Mouse (Mus musculus) olfactory bulb, adult 2 months (tissue): Measurements from ENCODE around the gene Ankrd28.

Source experiments
- CTCF ChIP-seq: fragments of 200-500 bp; IDR thresholded peaks from 2 replicates; pipeline ENCODE4 v1.5.1; 2012; ENCODE audit warnings: low read depth, mild to moderate bottlenecking, low read length, moderate library complexity; ENCODE audit not compliant: insufficient read depth
- POLR2A ChIP-seq: fragments of 200-500 bp; IDR thresholded peaks from 2 replicates; pipeline ENCODE4 v1.6.1; 2012; ENCODE audit warnings: mild to moderate bottlenecking, low read depth, low read length, moderate library complexity; ENCODE audit not compliant: insufficient read depth

DNA sequence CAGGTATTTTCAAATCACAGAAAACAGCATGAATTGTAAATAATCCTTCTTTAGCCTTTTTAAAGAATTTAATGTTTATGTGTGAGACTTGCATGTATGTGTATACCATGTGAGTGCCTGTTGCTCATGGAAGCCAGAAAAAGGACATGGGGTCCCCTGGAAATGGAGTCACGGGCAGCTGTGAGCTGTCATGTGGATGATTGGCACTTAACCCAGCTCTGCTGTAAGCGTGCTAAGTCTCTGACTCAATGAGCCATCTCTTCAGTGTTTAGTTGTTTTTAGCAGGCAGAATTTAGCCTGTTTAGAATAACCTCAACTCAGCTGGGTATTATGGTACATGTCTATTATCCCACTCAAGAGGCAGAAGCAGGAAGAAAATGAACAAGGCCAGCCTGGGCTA lies 43.5 kb downstream of the Ankrd28 start:
- no peak for TF ChIP-seq POLR2A
- TF ChIP-seq CTCF = no peak
